Mouse (Mus musculus) heart, embryonic 11.5 days (tissue): ENCODE results near the gene Kctd7. TPM values are rescaled to one million over a fixed set of nuclear protein-coding genes. Genes with fewer than 3 reads are reported as not detected.

ENCODE experiments used
- ATAC-seq: fragments of 200-750 bp; cut with Nextera tagmentation; replicated peaks from 2 replicates; pipeline ENCODE4 v1.8.0; 2017; ENCODE audit warnings: moderate library complexity; ENCODE audit not compliant: insufficient number of reproducible peaks, low FRiP score, low TSS enrichment
- H3K27ac ChIP-seq: fragments of 300-500 bp; sonication (generic); 2 replicates; pipeline ENCODE4 v1.5.1; 2014; ENCODE audit warnings: mild to moderate bottlenecking, low read depth, low read length
- H3K27me3 ChIP-seq: fragments of 300-500 bp; sonication (generic); 2 replicates; pipeline ENCODE4 v1.6.1; 2014; ENCODE audit warnings: mild to moderate bottlenecking, low read length, mixed read lengths; ENCODE audit not compliant: control insufficient read depth, insufficient read depth
- H3K36me3 ChIP-seq: fragments of 300-500 bp; sonication (generic); 2 replicates; pipeline ENCODE4 v1.6.1; 2014; ENCODE audit warnings: mild to moderate bottlenecking, low read length, moderate library complexity, mixed read lengths; ENCODE audit not compliant: control insufficient read depth, insufficient read depth
- H3K4me1 ChIP-seq: fragments of 300-500 bp; sonication (generic); 2 replicates; pipeline ENCODE4 v1.6.1; 2014; ENCODE audit warnings: low read length; ENCODE audit not compliant: control insufficient read depth, insufficient read depth
- H3K4me2 ChIP-seq: fragments of 300-500 bp; sonication (generic); 2 replicates; pipeline ENCODE4 v1.6.1; 2014; ENCODE audit warnings: mild to moderate bottlenecking, moderate library complexity
- H3K4me3 ChIP-seq: fragments of 300-500 bp; sonication (generic); 2 replicates; pipeline ENCODE4 v1.5.1; 2014; ENCODE audit warnings: low read depth, low read length
- H3K9ac ChIP-seq: fragments of 300-500 bp; sonication (generic); 2 replicates; pipeline ENCODE4 v1.6.1; 2014; ENCODE audit warnings: mild to moderate bottlenecking, low read depth, low read length, moderate library complexity
- H3K9me3 ChIP-seq: fragments of 300-500 bp; sonication (generic); replicated peaks from 2 replicates; pipeline ENCODE4 v1.6.1; 2016; ENCODE audit warnings: low read length; ENCODE audit not compliant: control insufficient read depth
- WGBS: fragments of 180-500 bp; shearing (Covaris S2); extraction: QIAGEN DNeasy Blood & Tissue Kit; methylation state at CpG from one replicate; pipeline ENCODE4 v1.1.7; 2014; ENCODE audit not compliant: insufficient replicate concordance; 5-methylcytosine and 5-hydroxymethylcytosine counted together
- polyA plus RNA-seq: library from polyadenylated mRNA; unstranded; fragments of >200 nt; fragmentation: Nextera tagmentation; extraction: Ambion mirVana; gene quantifications from 2 replicates; pipeline ENCODE4 v1.2.1, GENCODE M21; 2014

Kctd7 gene
- polyA plus RNA-seq, 1 experiment from 2014 or later, result 3.0 TPM

DNA sequence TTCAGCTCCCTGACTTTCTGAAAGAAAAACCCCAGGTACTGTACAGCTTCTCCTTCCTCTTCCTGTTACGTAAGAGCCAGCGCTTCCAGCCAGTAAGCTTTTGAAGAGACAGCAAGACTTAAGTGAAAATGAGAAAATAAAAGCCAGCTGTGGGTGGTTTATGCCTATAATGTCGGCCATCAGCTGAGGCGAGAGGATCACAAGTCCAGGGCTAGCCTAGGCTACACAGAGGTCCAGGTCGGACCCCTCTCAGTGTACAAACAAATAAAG lies 15.2 kb upstream of the Kctd7 start:
- H3K36me3 ChIP-seq, result no peaks in the 10 kb centered on the region
- ATAC-seq, result no peak
- H3K27me3 ChIP-seq, result no peaks in the 10 kb centered on the region
- H3K4me2 ChIP-seq, result no peak overlapping the region
- WGBS, result 83% methylated on average over 5 of the region's 5 CpGs
- H3K4me3 ChIP-seq, result no peak overlapping the region
- no peaks in the 10 kb centered on the region for H3K4me1 ChIP-seq
- H3K27ac ChIP-seq, result no peak overlapping the region
- no peaks in the 10 kb centered on the region for H3K9me3 ChIP-seq
- H3K9ac ChIP-seq, result no peak overlapping the region

DNA sequence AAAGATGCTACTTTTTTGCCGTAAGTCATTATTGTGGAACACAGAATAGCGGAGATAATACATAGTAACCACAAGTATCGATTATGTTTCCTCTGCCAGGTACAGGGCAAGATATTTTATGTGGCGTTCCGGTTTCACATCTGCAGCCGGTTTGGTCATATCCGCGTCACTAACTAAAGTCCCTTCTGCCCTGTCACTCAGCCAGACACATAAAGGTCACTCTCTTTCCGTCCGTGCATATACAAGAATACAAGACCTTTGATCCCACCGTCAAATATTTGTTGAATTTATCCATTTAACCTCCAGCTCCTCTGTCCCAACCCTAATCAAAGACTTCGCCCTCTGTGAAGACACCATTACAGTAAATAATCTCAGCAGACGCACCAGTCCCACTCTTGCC lies 8.1 kb upstream of the Kctd7 start:
- H3K27ac ChIP-seq, result no peak overlapping the region
- H3K9me3 ChIP-seq, result no peaks in the 10 kb centered on the region
- no peak overlapping the region for H3K4me3 ChIP-seq
- whole genome bisulfite sequencing, result 93% methylated on average over 13 of the region's 13 CpGs
- no peaks in the 10 kb centered on the region for H3K4me1 ChIP-seq
- no peak overlapping the region for H3K9ac ChIP-seq
- no peak overlapping the region for H3K4me2 ChIP-seq
- H3K36me3 ChIP-seq, result no peaks in the 10 kb centered on the region; the same call in 1 of the 2 replicates
- 0 out of 2 replicates have a peak, but pooled peaks cover 12% of the 10 kb centered on the region for H3K27me3 ChIP-seq
- ATAC-seq, result no peak

DNA sequence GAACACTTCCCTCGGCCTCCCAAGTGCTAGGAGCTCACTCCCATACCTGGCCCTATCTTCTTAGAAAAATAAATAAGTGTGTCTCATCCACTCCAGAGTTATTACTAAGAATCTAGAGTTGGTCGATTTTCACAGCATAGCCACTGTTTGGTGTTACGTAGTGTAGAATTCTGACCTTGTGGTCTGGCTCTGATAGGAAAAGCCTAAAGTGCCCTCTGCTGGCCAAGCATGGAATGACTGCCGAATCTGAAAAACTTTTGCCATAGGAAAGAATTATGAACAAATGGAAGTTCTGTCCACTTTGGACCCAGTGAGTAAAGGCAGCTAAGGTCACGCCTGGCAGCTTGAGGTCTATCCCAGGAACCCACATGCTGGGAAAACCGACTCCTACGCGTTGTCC lies 5.3 kb upstream of the Kctd7 start:
- WGBS, result 25% methylated on average over 8 of the region's 8 CpGs
- H3K4me3 ChIP-seq, result no peak overlapping the region
- H3K36me3 ChIP-seq, result no peaks in the 10 kb centered on the region; the same call in 1 of the 2 replicates
- no peak for ATAC-seq
- no peaks in the 10 kb centered on the region for H3K9me3 ChIP-seq
- H3K4me2 ChIP-seq, result no peak overlapping the region
- peaks cover 4% of the 10 kb centered on the region; the same call in 1 of the 2 replicates for H3K4me1 ChIP-seq
- no peak overlapping the region for H3K27ac ChIP-seq
- no peak overlapping the region for H3K9ac ChIP-seq
- H3K27me3 ChIP-seq, result peaks cover 16% of the 10 kb centered on the region

GRCm38 (mm10) chr5:130141138-130141537 lies 3.5 kb upstream of the Kctd7 start:
- ATAC-seq, result no peak
- H3K9ac ChIP-seq, result no peak overlapping the region
- peaks cover 16% of the 10 kb centered on the region for H3K27me3 ChIP-seq
- 68% methylated on average over 5 of the region's 5 CpGs for WGBS
- H3K4me3 ChIP-seq, result no peak overlapping the region
- no peaks in the 10 kb centered on the region; the same call in 1 of the 2 replicates for H3K36me3 ChIP-seq
- H3K4me2 ChIP-seq, result no peak overlapping the region
- no peak overlapping the region for H3K27ac ChIP-seq
- H3K9me3 ChIP-seq, result no peaks in the 10 kb centered on the region
- peaks cover 9% of the 10 kb centered on the region for H3K4me1 ChIP-seq

GRCm38 (mm10) chr5:130142041-130142440 lies 2.6 kb upstream of the Kctd7 start:
- H3K9ac ChIP-seq, result no peak overlapping the region
- 49% methylated on average over 4 of the region's 4 CpGs for WGBS
- peaks cover 12% of the 10 kb centered on the region for H3K27me3 ChIP-seq

GRCm38 (mm10) chr5:130143101-130143500 lies 1.6 kb upstream of the Kctd7 start:
- 79% methylated on average over 7 of the region's 7 CpGs for WGBS
- Histone ChIP-seq H3K36me3 (no peaks in the 10 kb centered on the region), H3K4me1 (peaks cover 9% of the 10 kb centered on the region), H3K4me2 (no peak overlapping the region), H3K9me3 (no peaks in the 10 kb centered on the region), H3K4me3 (no peak overlapping the region), H3K9ac (no peak overlapping the region), H3K27me3 (peaks cover 12% of the 10 kb centered on the region), H3K27ac (no peak overlapping the region)
- ATAC-seq, result no peak

More at GRCm38 (mm10) chr5:130142041-130142440, 2.6 kb upstream of the Kctd7 start:
- H3K4me3 ChIP-seq, result no peak overlapping the region
- peaks cover 9% of the 10 kb centered on the region for H3K4me1 ChIP-seq
- H3K9me3 ChIP-seq, result no peaks in the 10 kb centered on the region
- ATAC-seq, result no peak
- no peak overlapping the region for H3K4me2 ChIP-seq
- H3K27ac ChIP-seq, result no peak overlapping the region
- H3K36me3 ChIP-seq, result no peaks in the 10 kb centered on the region

DNA sequence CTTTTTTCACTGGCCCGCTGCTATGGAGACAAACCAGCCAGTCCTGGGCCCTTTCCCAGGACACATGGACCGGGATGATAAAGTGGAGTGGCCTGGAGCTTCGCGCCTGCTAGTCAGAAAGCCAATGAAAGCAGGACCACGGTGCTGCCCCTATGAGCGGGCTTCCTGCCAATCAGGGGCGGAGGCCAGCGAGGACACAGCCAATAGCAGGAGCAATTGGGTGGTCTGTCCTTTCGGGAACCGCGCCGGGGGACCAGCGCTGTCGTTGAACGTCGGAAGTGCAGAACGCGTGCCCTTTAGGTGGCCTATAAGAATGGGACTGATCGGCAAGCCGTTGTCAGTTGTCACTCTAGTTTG lies 706 bp upstream of the Kctd7 start:
- peak; percentile 36 for ATAC-seq
- Histone ChIP-seq H3K27me3 (peaks cover 12% of the 10 kb centered on the region), H3K9me3 (no peaks in the 10 kb centered on the region), H3K4me2 (peak overlapping the region; percentile 89), H3K9ac (peak overlapping the region; percentile 66), H3K4me1 (peaks cover 9% of the 10 kb centered on the region), H3K4me3 (peak overlapping the region; percentile 72), H3K27ac (peak overlapping the region; percentile 83), H3K36me3 (no peaks in the 10 kb centered on the region)
- 3% methylated on average over 20 of the region's 20 CpGs for WGBS

GRCm38 (mm10) chr5:130145961-130146360 lies 1.3 kb downstream of the Kctd7 start:
- Histone ChIP-seq H3K4me2 (peak overlapping the region; percentile 89; the same call in 1 of the 2 replicates), H3K27me3 (peaks cover 9% of the 10 kb centered on the region), H3K4me1 (peaks cover 9% of the 10 kb centered on the region), H3K9ac (no peak overlapping the region), H3K4me3 (no peak overlapping the region), H3K36me3 (no peaks in the 10 kb centered on the region), H3K9me3 (no peaks in the 10 kb centered on the region), H3K27ac (no peak overlapping the region)
- no peak for ATAC-seq
- 81% methylated on average over 8 of the region's 8 CpGs for WGBS

DNA sequence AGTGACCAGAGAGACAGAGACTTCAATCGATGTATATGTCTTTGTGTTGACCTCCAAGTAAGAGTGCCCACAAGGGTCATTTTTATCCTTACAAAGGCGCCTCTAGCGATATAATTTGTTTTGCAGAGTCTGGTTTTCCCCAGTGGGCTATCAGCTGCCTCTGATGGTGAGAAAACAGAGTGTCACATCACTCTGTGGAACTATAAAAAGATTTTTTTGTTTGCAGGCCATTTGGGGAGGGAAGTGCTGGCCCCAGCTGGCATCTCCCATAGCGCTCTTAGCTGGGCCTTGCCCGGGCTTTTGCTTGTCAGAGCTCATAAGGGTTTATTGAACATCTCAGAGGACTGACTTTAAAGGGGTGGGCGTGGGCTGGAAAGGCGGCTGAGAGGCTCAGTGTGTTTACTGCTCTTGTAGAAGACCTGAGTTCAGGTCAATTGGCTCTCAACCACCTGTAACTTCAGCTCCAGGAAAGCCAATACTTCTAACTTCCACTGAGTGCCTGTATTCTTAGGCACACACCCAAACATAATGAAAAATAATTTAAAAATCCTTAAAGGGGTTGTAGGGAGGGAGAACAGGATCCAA lies 5.2 kb downstream of the Kctd7 start:
- H3K9me3 ChIP-seq, result no peaks in the 10 kb centered on the region
- WGBS, result 73% methylated on average over 7 of the region's 7 CpGs
- H3K4me3 ChIP-seq, result no peak overlapping the region
- H3K4me1 ChIP-seq, result peaks cover 6% of the 10 kb centered on the region
- no peak overlapping the region for H3K9ac ChIP-seq
- H3K27ac ChIP-seq, result no peak overlapping the region
- ATAC-seq, result no peak
- no peak overlapping the region for H3K4me2 ChIP-seq
- H3K36me3 ChIP-seq, result no peaks in the 10 kb centered on the region
- H3K27me3 ChIP-seq, result peaks cover 3% of the 10 kb centered on the region; the same call in 1 of the 2 replicates
